Mouse (Mus musculus) cortical plate, adult 2 months (tissue): ENCODE measurements around the gene Soga1.

Experiments
- CTCF ChIP-seq: fragments of 200-500 bp; IDR thresholded peaks from 2 replicates; pipeline ENCODE4 v1.5.1; 2011; ENCODE audit warnings: mild to moderate bottlenecking, control low read depth, low read length; ENCODE audit not compliant: insufficient read depth; ENCODE audit errors: extremely low read depth
- POLR2A ChIP-seq: fragments of 200-500 bp; IDR thresholded peaks from 2 replicates; pipeline ENCODE4 v1.6.1; 2011; ENCODE audit warnings: mild to moderate bottlenecking, low read length, control low read depth; ENCODE audit not compliant: insufficient read depth; ENCODE audit errors: extremely low read depth

GRCm38 (mm10) chr2:157092024-157092423, 13.0 kb upstream of the Soga1 start:
- TF ChIP-seq CTCF (no peak), POLR2A (no peak)
